Mouse (Mus musculus): ENCODE data around the gene Clec2i.
"Not testable (repeated sequence)": the region's sequence is repeated elsewhere in the genome, so short reads cannot be mapped to it uniquely, and the experiment has no call there.

Clec2i gene

GRCm38 (mm10) chr6:128855477-128855876, 31.9 kb upstream of the Clec2i start:
- no peak for DNase-seq

DNA sequence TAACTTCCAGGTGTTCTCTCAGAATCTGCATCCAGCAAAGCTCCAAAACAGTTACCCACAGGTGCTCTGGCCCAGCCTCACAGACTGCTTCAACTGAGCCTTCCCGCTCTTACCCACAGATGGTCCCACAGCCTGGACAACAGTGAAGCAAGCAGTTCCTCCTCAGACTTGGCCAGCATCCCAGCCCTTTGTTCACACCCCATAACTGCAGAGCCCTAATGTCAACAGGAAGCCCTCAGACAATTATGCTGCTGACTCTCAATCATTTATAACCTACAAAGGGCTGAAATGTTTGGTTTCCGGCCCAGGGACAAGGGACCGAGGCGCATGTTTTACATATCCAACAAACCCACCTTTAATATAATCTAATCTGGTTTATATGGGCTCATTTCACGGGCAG, 31.1 kb upstream of the Clec2i start:
- DNase-seq, result peak; percentile 62

DNA sequence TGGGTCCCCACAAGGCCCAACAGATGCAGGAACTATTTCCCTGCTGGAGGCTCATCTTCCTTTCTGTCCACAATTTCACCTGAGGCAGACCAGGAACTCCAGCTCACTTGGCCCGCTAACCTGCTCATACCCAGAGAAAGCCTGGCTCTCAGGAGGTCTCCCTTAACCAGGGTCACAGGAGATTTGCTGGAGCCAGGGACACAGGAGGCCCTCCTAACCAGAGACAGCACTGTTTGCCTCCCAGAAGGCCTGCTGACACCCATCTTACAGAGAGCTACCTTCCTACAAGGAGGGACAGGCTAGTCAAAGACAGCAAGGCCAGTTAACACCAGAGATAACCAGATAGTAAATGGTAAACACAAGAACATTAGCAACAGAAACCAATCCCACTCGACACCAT, 29.4 kb upstream of the Clec2i start:
- DNase-seq, result no peak

- no peak for DNase-seq
Measured at GRCm38 (mm10) chr6:128868861-128869260, 18.5 kb upstream of the Clec2i start.

GRCm38 (mm10) chr6:128871910-128872610, 15.3 kb upstream of the Clec2i start:
- no peak for DNase-seq

DNA sequence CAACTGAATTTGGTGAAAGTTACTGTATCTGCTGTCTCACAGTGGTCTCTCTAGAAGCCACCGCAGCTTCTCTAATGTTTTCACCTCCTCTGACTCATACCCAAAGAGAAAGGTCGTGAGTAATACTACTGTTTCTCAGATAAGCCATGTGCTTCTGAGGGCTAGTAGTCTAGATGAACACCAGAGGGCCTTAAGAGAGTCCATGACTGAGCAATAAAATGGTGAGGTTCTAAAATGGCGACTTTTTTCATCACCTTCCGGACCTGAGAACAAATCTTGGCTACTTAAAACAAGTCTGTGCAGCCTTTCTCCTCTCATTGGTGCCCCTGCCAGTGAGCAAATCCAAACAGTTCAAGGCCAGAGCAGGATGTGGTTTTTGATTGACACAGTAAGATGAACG, 1.4 kb downstream of the Clec2i start:
- no peak for DNase-seq

- DNase-seq, result no peak
Measured at GRCm38 (mm10) chr6:128890948-128891355, 3.6 kb downstream of the Clec2i start, which contains the start of gene BC035044. Gene BC035044 (minus strand): TSS chr6:128891126.

- no peak for DNase-seq
Measured at GRCm38 (mm10) chr6:128895404-128896001, 8.1 kb downstream of the Clec2i start.

DNA sequence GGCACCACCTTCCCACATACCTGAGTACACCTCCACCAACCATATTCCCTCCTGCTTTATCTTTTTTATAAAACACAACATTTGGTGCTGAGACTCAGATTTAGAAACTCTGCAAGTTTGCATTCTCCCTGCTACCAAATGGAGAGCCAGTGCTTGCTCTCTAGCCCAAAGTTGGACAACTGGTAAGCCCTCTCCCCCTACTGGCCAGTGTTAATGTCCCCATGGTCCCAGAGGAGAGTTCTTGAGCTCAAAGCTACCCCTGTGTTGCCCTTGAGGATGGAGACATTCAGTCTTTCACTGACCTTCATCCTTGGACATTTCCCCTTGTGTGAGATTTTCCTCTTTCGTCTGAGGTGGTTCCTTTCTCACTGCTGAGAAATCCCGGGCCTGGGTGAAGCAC, 12.7 kb downstream of the Clec2i start:
- DNase-seq, result no peak

GRCm38 (mm10) chr6:128900796-128901552, 13.6 kb downstream of the Clec2i start:
- DNase-seq, result not testable (repeated sequence)

GRCm38 (mm10) chr6:128913598-128914254, 26.3 kb downstream of the Clec2i start:
- no peak for DNase-seq

- no peak for DNase-seq
Measured at GRCm38 (mm10) chr6:128917322-128917721, 29.9 kb downstream of the Clec2i start.

DNA sequence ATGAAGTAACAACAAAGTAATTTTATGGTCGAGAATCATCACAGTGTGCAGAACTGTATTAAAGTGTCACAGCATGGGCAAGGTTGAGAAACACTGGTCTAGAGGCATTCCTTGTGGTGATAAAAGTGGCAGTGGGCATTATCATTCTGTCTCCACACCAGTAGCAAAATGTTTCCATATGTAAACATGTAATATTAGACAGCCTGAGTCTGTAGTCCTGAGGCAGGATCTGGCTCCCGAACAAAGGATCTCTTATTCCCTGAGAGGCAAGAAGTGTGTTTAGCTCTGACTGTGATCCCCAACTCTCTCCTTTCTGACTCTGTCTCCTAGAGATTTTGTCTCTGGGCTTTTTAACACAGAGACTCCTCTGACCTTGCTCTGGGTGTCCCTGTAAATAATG, 45.7 kb downstream of the Clec2i start:
- no peak for DNase-seq

- DNase-seq, result not testable (repeated sequence)
Measured at GRCm38 (mm10) chr6:128934081-128934480, 46.7 kb downstream of the Clec2i start, which contains the start of gene Clec2g. Gene Clec2g (plus strand): TSS chr6:128934381.

GRCm38 (mm10) chr6:128935889-128936665, 48.7 kb downstream of the Clec2i start:
- not testable (repeated sequence) for DNase-seq

DNA sequence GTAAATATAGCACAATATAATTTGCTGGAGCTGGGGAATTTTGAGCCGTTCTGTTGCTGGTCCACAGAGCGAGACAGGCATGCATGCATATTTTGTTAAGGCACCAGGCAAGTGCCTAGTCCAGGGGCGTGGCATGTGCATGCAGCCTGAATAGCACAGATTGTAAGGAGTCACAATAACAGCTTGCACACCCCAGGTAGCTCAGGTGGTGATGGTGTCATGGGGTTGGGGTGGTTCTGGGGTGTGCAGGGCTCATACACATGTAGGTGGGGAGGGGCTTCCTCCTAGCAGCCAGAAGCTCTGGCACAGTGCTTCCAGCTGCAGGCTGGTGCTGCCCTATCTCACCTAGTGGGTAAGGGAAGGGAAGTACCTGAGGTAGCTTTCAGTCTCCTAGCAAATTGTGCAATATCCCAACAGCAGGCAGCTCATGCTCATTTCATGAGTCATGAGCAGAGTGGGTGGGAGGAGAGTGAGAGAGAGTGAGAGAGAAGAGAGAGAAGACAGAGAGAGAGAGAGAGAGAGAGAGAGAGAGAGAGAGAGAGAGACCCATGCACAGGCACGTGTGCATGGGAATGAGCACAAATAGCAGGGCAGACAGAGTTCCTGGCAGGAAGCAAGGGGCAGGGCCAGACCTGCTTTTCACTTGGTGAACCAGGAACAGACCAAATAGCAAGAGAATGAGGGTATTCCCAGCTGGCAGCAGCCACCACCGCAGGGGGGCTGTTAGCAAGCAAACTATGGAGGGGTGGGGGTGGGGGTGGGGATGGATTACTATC, 54.4 kb downstream of the Clec2i start:
- no peak for DNase-seq

DNA sequence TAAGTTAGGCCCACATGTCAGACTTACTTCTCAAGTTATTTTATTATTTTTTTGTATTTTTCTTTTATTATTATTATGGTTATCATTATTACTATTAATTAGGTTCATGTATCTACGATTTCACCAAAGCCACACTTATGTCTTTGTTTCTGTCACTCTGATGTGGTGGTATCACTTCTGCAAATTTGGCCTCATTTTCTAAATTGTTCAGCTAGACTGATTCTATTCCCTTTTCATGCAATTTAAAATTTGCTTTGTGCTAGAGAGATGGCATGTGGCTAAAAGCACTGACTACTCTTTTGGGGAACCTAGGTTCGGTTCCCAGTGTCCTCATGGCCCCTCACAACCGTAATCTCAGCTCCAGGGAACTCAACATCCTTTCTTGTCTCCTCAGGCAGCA, 58.2 kb downstream of the Clec2i start:
- DNase-seq, result no peak

Data from cerebellum, adult 9-10 months (tissue).